Comparison of ENCODE assay signal across 8 mouse cellular contexts in genomic region chr19:58455061-58455495, GRCm38 (mm10). TPM values are rescaled to one million over a fixed set of nuclear protein-coding genes. Genes with fewer than 3 reads are reported as not detected.
A peak's percentile ranks its signal among the peaks of the same experiment; 100 is the strongest.
DNase-seq lines count a peak whose midpoint lies in the region; ATAC-seq lines count a peak whose summit lies in the region.

No protein-coding gene starts in this region.

- no peaks in the 10 kb centered on the region for H3K36me3 ChIP-seq in forebrain, embryonic 12.5 days (replicated peaks)
- no peaks in the 10 kb centered on the region for H3K36me3 ChIP-seq in hindbrain, embryonic 14.5 days (replicated peaks; ENCODE audit: control insufficient read depth, insufficient read depth)
- no peaks in the 10 kb centered on the region for H3K36me3 ChIP-seq in limb, embryonic 11.5 days (ENCODE audit: control insufficient read depth, insufficient read depth, low read length)
- H3K36me3 ChIP-seq in midbrain, embryonic 13.5 days: no peaks in the 10 kb centered on the region

- 0 out of 2 replicates have a peak overlapping the region, but pooled peaks have one; percentile 31 for H3K27ac ChIP-seq in forebrain, embryonic 12.5 days
- peak overlapping the region; percentile 86 for H3K27ac ChIP-seq in hindbrain, embryonic 14.5 days
- no peak overlapping the region for H3K27ac ChIP-seq in limb, embryonic 11.5 days (replicated peaks; ENCODE audit: low read depth, low read length)
- peak overlapping the region; percentile 83 for H3K27ac ChIP-seq in midbrain, embryonic 13.5 days

- H3K27me3 ChIP-seq in forebrain, embryonic 12.5 days: peaks cover 83% of the 10 kb centered on the region
- H3K27me3 ChIP-seq in hindbrain, embryonic 14.5 days (ENCODE audit: control insufficient read depth, insufficient read depth, low read length): 0 out of 2 replicates have a peak, but pooled peaks cover 3% of the 10 kb centered on the region
- peaks cover 28% of the 10 kb centered on the region for H3K27me3 ChIP-seq in limb, embryonic 11.5 days (ENCODE audit: control insufficient read depth, insufficient read depth, low read length)
- H3K27me3 ChIP-seq in midbrain, embryonic 13.5 days: peaks cover 38% of the 10 kb centered on the region

- H3K9me3 ChIP-seq in forebrain, embryonic 12.5 days: no peaks in the 10 kb centered on the region
- no peaks in the 10 kb centered on the region for H3K9me3 ChIP-seq in hindbrain, embryonic 14.5 days (ENCODE audit: control insufficient read depth, low read length)
- no peaks in the 10 kb centered on the region for H3K9me3 ChIP-seq in limb, embryonic 11.5 days (ENCODE audit: control insufficient read depth, low read length)
- H3K9me3 ChIP-seq in midbrain, embryonic 13.5 days: no peaks in the 10 kb centered on the region

- WGBS in forebrain, embryonic 12.5 days: under 1% methylated on average over 21 of the region's 21 CpGs
- WGBS in hindbrain, embryonic 14.5 days: under 1% methylated on average over 21 of the region's 21 CpGs
- WGBS in limb, embryonic 11.5 days: under 1% methylated on average over 21 of the region's 21 CpGs
- WGBS in midbrain, embryonic 13.5 days: under 1% methylated on average over 21 of the region's 21 CpGs

- peaks cover 67% of the 10 kb centered on the region for H3K4me1 ChIP-seq in forebrain, embryonic 12.5 days
- H3K4me1 ChIP-seq in hindbrain, embryonic 14.5 days (replicated peaks; ENCODE audit: control insufficient read depth, insufficient read depth, low read length): peaks cover 60% of the 10 kb centered on the region
- peaks cover 24% of the 10 kb centered on the region for H3K4me1 ChIP-seq in limb, embryonic 11.5 days (ENCODE audit: control insufficient read depth, insufficient read depth, low read length)
- H3K4me1 ChIP-seq in midbrain, embryonic 13.5 days (replicated peaks): peaks cover 63% of the 10 kb centered on the region

- peak overlapping the region; percentile 61 for H3K9ac ChIP-seq in forebrain, embryonic 12.5 days
- peak overlapping the region; percentile 71 for H3K9ac ChIP-seq in hindbrain, embryonic 14.5 days
- H3K9ac ChIP-seq in limb, embryonic 11.5 days (ENCODE audit: low read length): peak overlapping the region; percentile 17
- peak overlapping the region; percentile 73 for H3K9ac ChIP-seq in midbrain, embryonic 13.5 days (replicated peaks)

- H3K4me3 ChIP-seq in forebrain, embryonic 12.5 days (replicated peaks): peak overlapping the region; percentile 53
- H3K4me3 ChIP-seq in hindbrain, embryonic 14.5 days (replicated peaks; ENCODE audit: low read length): peak overlapping the region; percentile 57
- H3K4me3 ChIP-seq in limb, embryonic 11.5 days (ENCODE audit: low read depth, low read length): peak overlapping the region; percentile 47
- peak overlapping the region; percentile 59 for H3K4me3 ChIP-seq in midbrain, embryonic 13.5 days (replicated peaks)

- DNase-seq in urinary bladder, adult 2 months (ENCODE audit: low spot score): peak; percentile 39
- DNase-seq in urinary bladder, postnatal 14 days (ENCODE audit: low spot score): no peak
- peak; percentile 68 for DNase-seq in hindbrain, embryonic 14.5 days (ENCODE audit: low spot score)
- DNase-seq in limb, embryonic 11.5 days (ENCODE audit: low spot score): peak; percentile 71
- DNase-seq in testis, postnatal 10 days (ENCODE audit: low spot score): peak; percentile 46
- no peak for DNase-seq in cerebellum, adult 9-11 months

- peak; percentile 47 for ATAC-seq in forebrain, embryonic 12.5 days (ENCODE audit: low FRiP score)
- peak; percentile 54; the same call in 1 of the 2 replicates for ATAC-seq in hindbrain, embryonic 14.5 days (ENCODE audit: low FRiP score)
- ATAC-seq in limb, embryonic 11.5 days (ENCODE audit: insufficient number of reproducible peaks, low FRiP score, low TSS enrichment, low read depth): no peak
- ATAC-seq in midbrain, embryonic 13.5 days: peak; percentile 49; the same call in 1 of the 2 replicates

- H3K4me2 ChIP-seq in forebrain, embryonic 12.5 days: peak overlapping the region; percentile 95
- peak overlapping the region; percentile 99 for H3K4me2 ChIP-seq in hindbrain, embryonic 14.5 days (replicated peaks)
- peak overlapping the region; percentile 94 for H3K4me2 ChIP-seq in limb, embryonic 11.5 days (ENCODE audit: low read depth, severe bottlenecking)
- peak overlapping the region; percentile 90 for H3K4me2 ChIP-seq in midbrain, embryonic 13.5 days (replicated peaks)

RNA-seq across cellular contexts. Expression of gene Gfra1, which starts 0.6 kb away (rescaled TPM):
- polyA plus RNA-seq in urinary bladder, adult 2 months (2012; rRNA removed): 4.7 and 6.4 TPM in 2 replicates
- 16.7 and 23.9 TPM in 2 replicates for polyA plus RNA-seq in forebrain, embryonic 12.5 days (2016; fragmentation: Nextera tagmentation; extraction: Ambion mirVana)
- 46.0 and 48.5 TPM in 2 replicates for polyA plus RNA-seq in hindbrain, embryonic 14.5 days (2014; fragmentation: Nextera tagmentation; extraction: Ambion mirVana)
- 5.6 and 5.8 TPM in 2 replicates for polyA plus RNA-seq in limb, embryonic 11.5 days (2014; fragmentation: Nextera tagmentation; extraction: Ambion mirVana)
- 42.5 and 47.9 TPM in 2 replicates for polyA plus RNA-seq in midbrain, embryonic 13.5 days (2015; fragmentation: Nextera tagmentation; extraction: Ambion mirVana)

RNA-seq across cellular contexts. Expression of gene Ccdc172, which starts 56.7 kb away (rescaled TPM):
- polyA plus RNA-seq in urinary bladder, adult 2 months (2012; rRNA removed): not detected in 2 replicates
- polyA plus RNA-seq in forebrain, embryonic 12.5 days (2016; fragmentation: Nextera tagmentation; extraction: Ambion mirVana): not detected in 2 replicates
- polyA plus RNA-seq in hindbrain, embryonic 14.5 days (2014; fragmentation: Nextera tagmentation; extraction: Ambion mirVana): not detected in 2 replicates
- polyA plus RNA-seq in limb, embryonic 11.5 days (2014; fragmentation: Nextera tagmentation; extraction: Ambion mirVana): not detected in 2 replicates
- polyA plus RNA-seq in midbrain, embryonic 13.5 days (2015; fragmentation: Nextera tagmentation; extraction: Ambion mirVana): not detected in 2 replicates

Comparison
In these comparisons a context has a peak if more than half of its experiments do, and no peak if none do; other contexts are left out.
1. DNase-seq: peak in urinary bladder, adult 2 months (single experiment), hindbrain, embryonic 14.5 days (single experiment), limb, embryonic 11.5 days (single experiment) and testis, postnatal 10 days (single experiment); none in urinary bladder, postnatal 14 days (single experiment) and cerebellum, adult 9-11 months (single experiment).
2. H3K9ac ChIP-seq: peak in every context shown above with its lines; median percentile 73 in midbrain, embryonic 13.5 days; 71 in hindbrain, embryonic 14.5 days; 61 in forebrain, embryonic 12.5 days; 17 in limb, embryonic 11.5 days.
3. Peak in every context shown above with its lines, with median percentiles within 50 percentile points of each other: H3K4me2 ChIP-seq and H3K4me3 ChIP-seq.